Mouse (Mus musculus) heart, postnatal 14 days (tissue): ENCODE results near the gene Usf3. TPM values are rescaled to one million over a fixed set of nuclear protein-coding genes. Genes with fewer than 3 reads are reported as not detected.

Experiments
- DNase-seq, 2 experiments: peaks; one replicate each; pipeline ENCODE4 v3.0.0; 2021 to 2022
- intact Hi-C: fragments of 180-260 bp; cut with DNase I; formaldehyde crosslinking; loops from one replicate; pipeline ENCODE4 v1.15.1; 2025
- total RNA-seq, 2 experiments: library from RNA; stranded (reverse); gene quantifications; 2 replicates each; pipeline ENCODE4 v1.2.3; 2021

Gene Usf3
- total RNA-seq, 2 experiments from 2014 or later, result 21.0 to 22.3 TPM

GRCm38 (mm10) chr16:44168990-44169389 is 4.1 kb upstream of the Usf3 start:
- DNase-seq, result no peak
- intact Hi-C loops, result no loop called here

- peak; percentile 97 to 98 for DNase-seq
- intact Hi-C loops, result loop anchor here (10.0 kb wide), 1 partner anchor 192 kb away; no protein-coding TSS in a partner anchor
Measured at GRCm38 (mm10) chr16:44172297-44173154, 520 bp upstream of the Usf3 start.

GRCm38 (mm10) chr16:44173966-44174530 is 1.0 kb downstream of the Usf3 start:
- intact Hi-C loops, result loop anchor here (10.0 kb wide), 1 partner anchor 191 kb away; no protein-coding TSS in a partner anchor
- DNase-seq, result no peak

- intact Hi-C loops, result loop anchor here (10.0 kb wide), 1 partner anchor 190 kb away; no protein-coding TSS in a partner anchor
Measured at GRCm38 (mm10) chr16:44175001-44175400, 2.0 kb downstream of the Usf3 start.

GRCm38 (mm10) chr16:44176511-44176910 is 3.5 kb downstream of the Usf3 start:
- intact Hi-C loops, result loop anchor here (10.0 kb wide), 1 partner anchor 188 kb away; no protein-coding TSS in a partner anchor
- no peak for DNase-seq

More at GRCm38 (mm10) chr16:44175001-44175400, 2.0 kb downstream of the Usf3 start:
- DNase-seq, result no peak

- DNase-seq, result no peak
- intact Hi-C loops, result loop anchor here (10.0 kb wide), 1 partner anchor 186 kb away; no protein-coding TSS in a partner anchor
Measured at GRCm38 (mm10) chr16:44178555-44178954, 5.5 kb downstream of the Usf3 start.

GRCm38 (mm10) chr16:44182597-44182996 is 9.6 kb downstream of the Usf3 start:
- intact Hi-C loops, result no loop called here
- no peak for DNase-seq

- intact Hi-C loops, result no loop called here
- no peak for DNase-seq
Measured at GRCm38 (mm10) chr16:44184769-44185168, 11.7 kb downstream of the Usf3 start.

GRCm38 (mm10) chr16:44187172-44187571 is 14.1 kb downstream of the Usf3 start:
- DNase-seq, result no peak
- intact Hi-C loops, result no loop called here

- DNase-seq, result no peak
- intact Hi-C loops, result no loop called here
Measured at GRCm38 (mm10) chr16:44188766-44189165, 15.7 kb downstream of the Usf3 start.

GRCm38 (mm10) chr16:44190032-44190431 is 17.0 kb downstream of the Usf3 start:
- no peak for DNase-seq
- intact Hi-C loops, result no loop called here

- no peak for DNase-seq
- intact Hi-C loops, result no loop called here
Measured at GRCm38 (mm10) chr16:44190968-44191367, 17.9 kb downstream of the Usf3 start.

GRCm38 (mm10) chr16:44199066-44199703 is 26.1 kb downstream of the Usf3 start:
- no peak for DNase-seq
- intact Hi-C loops, result no loop called here

GRCm38 (mm10) chr16:44200146-44200545 is 27.1 kb downstream of the Usf3 start:
- intact Hi-C loops, result no loop called here
- no peak for DNase-seq

GRCm38 (mm10) chr16:44204331-44204730 is 31.3 kb downstream of the Usf3 start:
- DNase-seq, result no peak
- intact Hi-C loops, result no loop called here

GRCm38 (mm10) chr16:44205973-44206372 is 32.9 kb downstream of the Usf3 start:
- intact Hi-C loops, result no loop called here
- DNase-seq, result no peak

GRCm38 (mm10) chr16:44210156-44211053 is 37.4 kb downstream of the Usf3 start:
- no peak for DNase-seq
- intact Hi-C loops, result no loop called here

GRCm38 (mm10) chr16:44211054-44211414 is 38.0 kb downstream of the Usf3 start:
- DNase-seq, result no peak
- intact Hi-C loops, result no loop called here

- intact Hi-C loops, result no loop called here
- DNase-seq, result no peak
Measured at GRCm38 (mm10) chr16:44212703-44213102, 39.7 kb downstream of the Usf3 start.

GRCm38 (mm10) chr16:44215513-44215912 is 42.5 kb downstream of the Usf3 start:
- intact Hi-C loops, result no loop called here
- peak; percentile 29 to 39 for DNase-seq
